Mouse (Mus musculus) embryonic facial prominence, embryonic 15.5 days (tissue): Measurements from ENCODE around the gene Nipal4. TPM values are rescaled to one million over a fixed set of nuclear protein-coding genes. Genes with fewer than 3 reads are reported as not detected.

Experiments
- ATAC-seq: fragments of 200-750 bp; cut with Nextera tagmentation; 2 replicates; pipeline ENCODE4 v1.8.0; 2017; ENCODE audit warnings: low read depth, moderate TSS enrichment; ENCODE audit not compliant: insufficient number of reproducible peaks, low FRiP score, low TSS enrichment
- H3K27ac ChIP-seq: fragments of 300-500 bp; sonication (generic); replicated peaks from 2 replicates; pipeline ENCODE4 v1.5.1; 2015; ENCODE audit warnings: mild to moderate bottlenecking, inconsistent platforms
- H3K27me3 ChIP-seq: fragments of 300-500 bp; sonication (generic); 2 replicates; pipeline ENCODE4 v1.6.1; 2015; ENCODE audit warnings: inconsistent platforms
- H3K36me3 ChIP-seq: fragments of 300-500 bp; sonication (generic); 2 replicates; pipeline ENCODE4 v1.6.1; 2015; ENCODE audit warnings: mild to moderate bottlenecking, inconsistent platforms
- H3K4me1 ChIP-seq: fragments of 300-500 bp; sonication (generic); 2 replicates; pipeline ENCODE4 v1.6.1; 2015; ENCODE audit warnings: inconsistent platforms
- H3K4me2 ChIP-seq: fragments of 300-500 bp; sonication (generic); replicated peaks from 2 replicates; pipeline ENCODE4 v1.6.1; 2015; ENCODE audit warnings: mild to moderate bottlenecking, inconsistent platforms
- H3K4me3 ChIP-seq: fragments of 300-500 bp; sonication (generic); replicated peaks from 2 replicates; pipeline ENCODE4 v1.5.1; 2015; ENCODE audit warnings: mild to moderate bottlenecking, inconsistent platforms
- H3K9ac ChIP-seq: fragments of 300-500 bp; sonication (generic); 2 replicates; pipeline ENCODE4 v1.6.1; 2015; ENCODE audit warnings: inconsistent platforms
- H3K9me3 ChIP-seq: fragments of 300-500 bp; sonication (generic); replicated peaks from 2 replicates; pipeline ENCODE4 v1.6.1; 2016; ENCODE audit warnings: inconsistent platforms
- WGBS: fragments of 180-500 bp; shearing (Covaris S2); methylation state at CpG from one replicate; pipeline ENCODE4 v1.1.7; 2015; 5-methylcytosine and 5-hydroxymethylcytosine counted together
- polyA plus RNA-seq: library from polyadenylated mRNA; unstranded; fragments of >200 nt; fragmentation: Nextera tagmentation; extraction: Ambion mirVana; gene quantifications from 2 replicates; pipeline ENCODE4 v1.2.1, GENCODE M21; 2015

Nipal4 gene
- polyA plus RNA-seq, 1 experiment from 2014 or later, result 9.5 TPM

- Histone ChIP-seq H3K4me1 (no peaks in the 10 kb centered on the region), H3K27ac (no peak overlapping the region), H3K9me3 (no peaks in the 10 kb centered on the region)
Observed at GRCm38 (mm10) chr11:46157462-46157861, 8.8 kb downstream of the Nipal4 start.

GRCm38 (mm10) chr11:46156945-46157344 lies 9.4 kb downstream of the Nipal4 start:
- Histone ChIP-seq H3K4me1 (no peaks in the 10 kb centered on the region), H3K4me3 (no peak overlapping the region), H3K36me3 (no peaks in the 10 kb centered on the region), H3K9me3 (no peaks in the 10 kb centered on the region), H3K4me2 (no peak overlapping the region), H3K27ac (no peak overlapping the region), H3K27me3 (no peaks in the 10 kb centered on the region), H3K9ac (no peak overlapping the region)
- WGBS, result 90% methylated on average over 8 of the region's 8 CpGs
- ATAC-seq, result no peak

More at GRCm38 (mm10) chr11:46157462-46157861, 8.8 kb downstream of the Nipal4 start:
- Histone ChIP-seq H3K4me3 (no peak overlapping the region), H3K36me3 (no peaks in the 10 kb centered on the region), H3K4me2 (no peak overlapping the region), H3K9ac (no peak overlapping the region), H3K27me3 (no peaks in the 10 kb centered on the region)
- no peak for ATAC-seq

- H3K9ac ChIP-seq, result no peak overlapping the region
- H3K4me3 ChIP-seq, result no peak overlapping the region
- peaks cover 10% of the 10 kb centered on the region for H3K36me3 ChIP-seq
- no peaks in the 10 kb centered on the region for H3K9me3 ChIP-seq
- H3K4me2 ChIP-seq, result no peak overlapping the region
- H3K4me1 ChIP-seq, result no peaks in the 10 kb centered on the region
- no peak for ATAC-seq
- no peak overlapping the region for H3K27ac ChIP-seq
- no peaks in the 10 kb centered on the region for H3K27me3 ChIP-seq
- 92% methylated on average over 5 of the region's 5 CpGs for WGBS
Observed at GRCm38 (mm10) chr11:46146619-46147018, 19.7 kb downstream of the Nipal4 start.

GRCm38 (mm10) chr11:46145163-46145875 lies 21.0 kb downstream of the Nipal4 start:
- Histone ChIP-seq H3K27ac (no peak overlapping the region), H3K4me2 (no peak overlapping the region), H3K9ac (no peak overlapping the region), H3K4me1 (no peaks in the 10 kb centered on the region), H3K9me3 (no peaks in the 10 kb centered on the region), H3K4me3 (no peak overlapping the region), H3K36me3 (peaks cover 17% of the 10 kb centered on the region), H3K27me3 (no peaks in the 10 kb centered on the region)
- WGBS, result 85% methylated on average over 11 of the region's 11 CpGs
- ATAC-seq, result no peak

GRCm38 (mm10) chr11:46143342-46143741 lies 23.0 kb downstream of the Nipal4 start:
- Histone ChIP-seq H3K36me3 (peaks cover 31% of the 10 kb centered on the region), H3K27ac (no peak overlapping the region), H3K4me3 (no peak overlapping the region), H3K9me3 (no peaks in the 10 kb centered on the region), H3K4me2 (no peak overlapping the region), H3K27me3 (no peaks in the 10 kb centered on the region), H3K4me1 (no peaks in the 10 kb centered on the region), H3K9ac (no peak overlapping the region)
- ATAC-seq, result no peak
- 78% methylated on average over 6 of the region's 6 CpGs for WGBS

- H3K9ac ChIP-seq, result no peak overlapping the region
- peaks cover 43% of the 10 kb centered on the region for H3K36me3 ChIP-seq
- no peak overlapping the region for H3K4me3 ChIP-seq
- no peaks in the 10 kb centered on the region for H3K4me1 ChIP-seq
- no peak for ATAC-seq
- H3K9me3 ChIP-seq, result no peaks in the 10 kb centered on the region
- no peak overlapping the region for H3K27ac ChIP-seq
- no peak overlapping the region for H3K4me2 ChIP-seq
- WGBS, result 88% methylated on average over 2 of the region's 2 CpGs
- no peaks in the 10 kb centered on the region for H3K27me3 ChIP-seq
Observed at GRCm38 (mm10) chr11:46134899-46135298, 31.4 kb downstream of the Nipal4 start.

- no peaks in the 10 kb centered on the region for H3K9me3 ChIP-seq
- ATAC-seq, result no peak
- H3K4me2 ChIP-seq, result no peak overlapping the region
- H3K27ac ChIP-seq, result no peak overlapping the region
- peaks cover 30% of the 10 kb centered on the region for H3K36me3 ChIP-seq
- 92% methylated on average over 17 of the region's 17 CpGs for WGBS
- H3K27me3 ChIP-seq, result no peaks in the 10 kb centered on the region
- no peak overlapping the region for H3K4me3 ChIP-seq
- H3K4me1 ChIP-seq, result no peaks in the 10 kb centered on the region
- no peak overlapping the region for H3K9ac ChIP-seq
Observed at GRCm38 (mm10) chr11:46131022-46131986, 35.0 kb downstream of the Nipal4 start.

- Histone ChIP-seq H3K9ac (no peak overlapping the region), H3K4me2 (no peak overlapping the region), H3K4me3 (no peak overlapping the region), H3K27me3 (no peaks in the 10 kb centered on the region), H3K36me3 (peaks cover 22% of the 10 kb centered on the region), H3K4me1 (no peaks in the 10 kb centered on the region), H3K27ac (no peak overlapping the region), H3K9me3 (no peaks in the 10 kb centered on the region)
- no peak for ATAC-seq
- WGBS, result 75% methylated on average over 9 of the region's 9 CpGs
Observed at GRCm38 (mm10) chr11:46128548-46128945, 37.8 kb downstream of the Nipal4 start.

GRCm38 (mm10) chr11:46127621-46128547 lies 38.4 kb downstream of the Nipal4 start:
- Histone ChIP-seq H3K27ac (no peak overlapping the region), H3K9ac (no peak overlapping the region), H3K4me3 (no peak overlapping the region), H3K4me1 (no peaks in the 10 kb centered on the region), H3K36me3 (peaks cover 22% of the 10 kb centered on the region), H3K27me3 (no peaks in the 10 kb centered on the region), H3K4me2 (no peak overlapping the region), H3K9me3 (no peaks in the 10 kb centered on the region)
- WGBS, result 68% methylated on average over 15 of the region's 15 CpGs
- ATAC-seq, result peak; percentile 77

GRCm38 (mm10) chr11:46126827-46127410 lies 39.4 kb downstream of the Nipal4 start:
- H3K36me3 ChIP-seq, result peaks cover 22% of the 10 kb centered on the region

More at GRCm38 (mm10) chr11:46126827-46127410, 39.4 kb downstream of the Nipal4 start:
- H3K9me3 ChIP-seq, result no peaks in the 10 kb centered on the region
- H3K27ac ChIP-seq, result no peak overlapping the region
- H3K4me1 ChIP-seq, result no peaks in the 10 kb centered on the region
- no peak overlapping the region for H3K4me2 ChIP-seq
- 90% methylated on average over 11 of the region's 11 CpGs for WGBS
- no peaks in the 10 kb centered on the region for H3K27me3 ChIP-seq
- H3K9ac ChIP-seq, result no peak overlapping the region
- H3K4me3 ChIP-seq, result no peak overlapping the region
- no peak for ATAC-seq
